Mouse (Mus musculus): ENCODE results near the gene Psmb4. TPM values are rescaled to one million over a fixed set of nuclear protein-coding genes. Genes with fewer than 3 reads are reported as not detected.

Psmb4 gene
- polyA plus RNA-seq, 1 experiment, result 281 TPM

- TF ChIP-seq CTCF (IDR thresholded peaks at IDR 0.05; ENCODE audit: low read depth, low read length) (no peak), POLR2A (IDR thresholded peaks at IDR 0.05; ENCODE audit: borderline replicate concordance, low read depth, low read length) (no peak)
- H3K4me1 ChIP-seq (ENCODE audit: control insufficient read depth, insufficient read depth, low read length), result peaks cover 16% of the 10 kb centered on the region
- no peak overlapping the region for H3K4me3 ChIP-seq (ENCODE audit: insufficient read depth, low read length)
- H3K27ac ChIP-seq (ENCODE audit: insufficient read depth, low read depth, low read length), result no peak overlapping the region
Observed at GRCm38 (mm10) chr3:94847382-94847781, 39.4 kb downstream of the Psmb4 start.

- peaks cover 5% of the 10 kb centered on the region for H3K4me1 ChIP-seq (ENCODE audit: control insufficient read depth, insufficient read depth, low read length)
- H3K27ac ChIP-seq (ENCODE audit: insufficient read depth, low read depth, low read length), result no peak overlapping the region; the same call in 1 of the 2 replicates
- TF ChIP-seq CTCF (IDR thresholded peaks at IDR 0.05; ENCODE audit: low read depth, low read length), result no peak
- no peak for TF ChIP-seq POLR2A (IDR thresholded peaks at IDR 0.05; ENCODE audit: borderline replicate concordance, low read depth, low read length)
- peak overlapping the region; percentile 75 for H3K4me3 ChIP-seq (ENCODE audit: insufficient read depth, low read length)
Observed at GRCm38 (mm10) chr3:94839101-94839500, 47.7 kb downstream of the Psmb4 start.

- H3K27ac ChIP-seq (ENCODE audit: insufficient read depth, low read depth, low read length), result peak overlapping the region; percentile 80
Observed at GRCm38 (mm10) chr3:94838631-94839030, 48.1 kb downstream of the Psmb4 start.

GRCm38 (mm10) chr3:94837959-94838496, 48.7 kb downstream of the Psmb4 start:
- H3K27ac ChIP-seq (ENCODE audit: insufficient read depth, low read depth, low read length), result peak overlapping the region; percentile 80
- H3K4me1 ChIP-seq (ENCODE audit: control insufficient read depth, insufficient read depth, low read length), result peaks cover 5% of the 10 kb centered on the region
- peak overlapping the region; percentile 75 for H3K4me3 ChIP-seq (ENCODE audit: insufficient read depth, low read length)
- TF ChIP-seq CTCF (IDR thresholded peaks at IDR 0.05; ENCODE audit: low read depth, low read length), result no peak
- TF ChIP-seq POLR2A (IDR thresholded peaks at IDR 0.05; ENCODE audit: borderline replicate concordance, low read depth, low read length), result no peak

More at GRCm38 (mm10) chr3:94838631-94839030, 48.1 kb downstream of the Psmb4 start:
- TF ChIP-seq CTCF (IDR thresholded peaks at IDR 0.05; ENCODE audit: low read depth, low read length), result no peak
- TF ChIP-seq POLR2A (IDR thresholded peaks at IDR 0.05; ENCODE audit: borderline replicate concordance, low read depth, low read length), result no peak
- Histone ChIP-seq H3K4me1 (ENCODE audit: control insufficient read depth, insufficient read depth, low read length) (peaks cover 5% of the 10 kb centered on the region), H3K4me3 (ENCODE audit: insufficient read depth, low read length) (peak overlapping the region; percentile 75)

GRCm38 (mm10) chr3:94837183-94837890, 49.4 kb downstream of the Psmb4 start, which contains the start of gene Pogz:
Gene Pogz, plus strand, starts transcription at chr3:94837567.
- Histone ChIP-seq H3K27ac (ENCODE audit: insufficient read depth, low read depth, low read length) (peak within 1 kb of the TSS; percentile 88), H3K4me3 (ENCODE audit: insufficient read depth, low read length) (peak within 1 kb of the TSS; percentile 75), H3K4me1 (ENCODE audit: control insufficient read depth, insufficient read depth, low read length) (peaks cover 5% of the 10 kb centered on the region)
- TF ChIP-seq CTCF (IDR thresholded peaks at IDR 0.05; ENCODE audit: low read depth, low read length) (no peak), POLR2A (IDR thresholded peaks at IDR 0.05; ENCODE audit: borderline replicate concordance, low read depth, low read length) (no peak)

- peaks cover 3% of the 10 kb centered on the region; the same call in 1 of the 2 replicates for H3K4me1 ChIP-seq (ENCODE audit: control insufficient read depth, insufficient read depth, low read length)
- H3K4me3 ChIP-seq (ENCODE audit: insufficient read depth, low read length), result no peak overlapping the region
- TF ChIP-seq POLR2A (IDR thresholded peaks at IDR 0.05; ENCODE audit: borderline replicate concordance, low read depth, low read length) (no peak), CTCF (IDR thresholded peaks at IDR 0.05; ENCODE audit: low read depth, low read length) (no peak)
- H3K27ac ChIP-seq (ENCODE audit: insufficient read depth, low read depth, low read length), result no peak overlapping the region
Observed at GRCm38 (mm10) chr3:94835396-94835795, 51.4 kb downstream of the Psmb4 start.

Other genes with a start within 250 kb of the Psmb4 start
- not detected in 2 replicates for gene Gm10972, start 243.8 kb downstream of the Psmb4 start, polyA plus RNA-seq (2012; ENCODE audit: insufficient read depth, insufficient read length, missing spikeins)
- 6.2 and 6.7 TPM in 2 replicates for gene Tuft1, start 228.1 kb downstream of the Psmb4 start, polyA plus RNA-seq (2012; ENCODE audit: insufficient read depth, insufficient read length, missing spikeins)
- gene Selenbp2, start 193.4 kb downstream of the Psmb4 start, polyA plus RNA-seq (2012; ENCODE audit: insufficient read depth, insufficient read length, missing spikeins), result not detected in 2 replicates
- 0.19 TPM in 1 of 2 replicates, not detected in the other for gene Cgn, start 100.5 kb downstream of the Psmb4 start, polyA plus RNA-seq (2012; ENCODE audit: insufficient read depth, insufficient read length, missing spikeins)
- 20.7 and 28.6 TPM in 2 replicates for gene Pogz, start 49.4 kb downstream of the Psmb4 start, polyA plus RNA-seq (2012; ENCODE audit: insufficient read depth, insufficient read length, missing spikeins)
- gene Selenbp1, start 46.1 kb upstream of the Psmb4 start, polyA plus RNA-seq (2012; ENCODE audit: insufficient read depth, insufficient read length, missing spikeins), result 32.8 and 35.0 TPM in 2 replicates
- gene Rfx5, start 67.1 kb upstream of the Psmb4 start, polyA plus RNA-seq (2012; ENCODE audit: insufficient read depth, insufficient read length, missing spikeins), result 18.7 and 23.1 TPM in 2 replicates
- 23.7 and 28.6 TPM in 2 replicates for gene Pi4kb, start 87.8 kb upstream of the Psmb4 start, polyA plus RNA-seq (2012; ENCODE audit: insufficient read depth, insufficient read length, missing spikeins)
- 10.5 and 12.7 TPM in 2 replicates for gene Zfp687, start 128.5 kb upstream of the Psmb4 start, polyA plus RNA-seq (2012; ENCODE audit: insufficient read depth, insufficient read length, missing spikeins)
- gene Psmd4, start 155.7 kb upstream of the Psmb4 start, polyA plus RNA-seq (2012; ENCODE audit: insufficient read depth, insufficient read length, missing spikeins), result 136 and 148 TPM in 2 replicates
- 23.4 and 27.8 TPM in 2 replicates for gene Pip5k1a, start 220.0 kb upstream of the Psmb4 start, polyA plus RNA-seq (2012; ENCODE audit: insufficient read depth, insufficient read length, missing spikeins)
- gene Vps72, start 224.1 kb upstream of the Psmb4 start, polyA plus RNA-seq (2012; ENCODE audit: insufficient read depth, insufficient read length, missing spikeins), result 54.8 and 57.4 TPM in 2 replicates
- 0.60 TPM in 1 of 2 replicates, not detected in the other for gene Tmod4, start 237.5 kb upstream of the Psmb4 start, polyA plus RNA-seq (2012; ENCODE audit: insufficient read depth, insufficient read length, missing spikeins)
- 88.6 and 112 TPM in 2 replicates for gene Scnm1, start 247.1 kb upstream of the Psmb4 start, polyA plus RNA-seq (2012; ENCODE audit: insufficient read depth, insufficient read length, missing spikeins)
- 5.6 and 6.0 TPM in 2 replicates for gene Lysmd1, start 247.1 kb upstream of the Psmb4 start, polyA plus RNA-seq (2012; ENCODE audit: insufficient read depth, insufficient read length, missing spikeins)

All from bone marrow macrophage, adult 2 months (primary cell).